Mouse (Mus musculus): Measurements from ENCODE around the gene Fam166b. TPM values are rescaled to one million over a fixed set of nuclear protein-coding genes. Genes with fewer than 3 reads are reported as not detected.

The Fam166b gene
- total and polyA plus RNA-seq, 2 experiments from 2014 or later: 0.96 to 1.3 TPM

DNA sequence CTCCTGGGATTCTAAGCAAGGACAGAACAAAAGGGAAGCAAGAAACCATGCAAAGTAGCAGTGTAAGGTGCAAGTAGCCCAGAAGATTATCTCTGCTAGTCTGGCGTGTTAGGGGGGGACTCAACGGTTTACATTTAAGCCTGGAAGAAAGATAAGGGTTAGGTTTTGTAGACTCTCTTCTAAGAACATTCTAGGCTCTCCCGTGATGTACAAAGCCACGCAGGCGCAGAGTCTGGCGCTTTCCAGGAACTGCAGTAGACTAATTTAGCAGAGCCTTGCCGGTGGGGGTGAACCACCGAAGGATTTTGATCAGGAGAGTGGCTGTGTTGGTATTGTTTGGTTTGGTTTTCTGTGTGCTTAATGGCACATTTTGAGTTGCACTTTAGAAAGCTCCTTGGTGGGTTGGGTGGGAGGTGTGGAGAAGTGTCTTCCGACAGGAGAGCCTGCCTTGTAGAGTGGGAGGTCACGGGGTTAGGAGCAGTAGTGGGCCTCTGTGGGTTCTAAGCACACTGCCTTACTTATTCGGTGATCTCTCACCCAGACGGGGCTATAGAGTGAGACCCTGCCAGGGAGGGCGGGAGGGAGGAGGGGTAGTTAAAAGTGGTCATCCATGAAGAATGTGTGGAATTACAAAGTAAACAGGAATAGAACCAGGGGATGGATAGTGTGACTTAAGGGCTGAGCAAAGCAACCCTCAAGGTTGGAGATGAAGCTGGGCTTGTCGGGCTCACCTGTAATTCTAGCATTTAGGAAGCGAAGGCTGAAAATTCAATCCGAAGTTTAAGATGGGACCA, 11.5 kb downstream of the Fam166b start:
- Histone ChIP-seq H3K27me3 (ENCODE audit: insufficient read depth, low read length) (no peaks in the 10 kb centered on the region), H3K4me2 (ENCODE audit: low read depth) (no peak overlapping the region), H3K27ac (ENCODE audit: low read depth, low read length) (no peak overlapping the region), H3K4me3 (ENCODE audit: low read depth, low read length) (no peak overlapping the region), H3K9me3 (ENCODE audit: low read length) (no peaks in the 10 kb centered on the region), H3K9ac (no peak overlapping the region), H3K4me1 (ENCODE audit: insufficient read depth) (no peaks in the 10 kb centered on the region), H3K36me3 (ENCODE audit: insufficient read depth) (peaks cover 53% of the 10 kb centered on the region)
- WGBS: 83% methylated on average over 16 of the region's 16 CpGs
- DNase-seq (no peak), ATAC-seq (no peak)
- TF ChIP-seq CTCF (IDR thresholded peaks at IDR 0.05; ENCODE audit: low read depth): no peak

DNA sequence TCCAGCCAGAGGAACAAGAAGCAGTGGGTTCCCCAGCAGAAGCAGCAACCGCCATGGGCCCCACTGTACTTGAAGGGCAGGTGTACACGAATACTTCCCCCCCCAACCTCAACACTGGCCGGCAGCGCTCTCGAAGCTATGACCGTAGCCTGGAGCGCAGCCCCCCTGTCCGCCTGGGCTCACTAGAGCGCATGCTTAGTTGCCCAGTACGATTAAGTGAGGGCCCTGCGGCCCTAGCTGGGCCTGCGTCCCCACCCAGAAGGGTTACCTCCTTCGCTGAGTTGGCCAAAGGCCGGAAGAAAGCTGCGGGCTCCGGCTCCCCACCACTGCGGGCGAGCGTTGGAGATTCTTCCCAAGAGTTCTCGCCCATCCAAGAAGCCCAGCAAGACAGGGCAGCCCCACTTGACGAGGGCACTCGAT, 12.9 kb downstream of the Fam166b start:
- peaks cover 43% of the 10 kb centered on the region for H3K36me3 ChIP-seq (ENCODE audit: insufficient read depth)
- 96% methylated on average over 22 of the region's 22 CpGs for WGBS
- no peak for DNase-seq
- no peak overlapping the region for H3K9ac ChIP-seq
- H3K9me3 ChIP-seq (ENCODE audit: low read length): no peaks in the 10 kb centered on the region
- H3K27me3 ChIP-seq (ENCODE audit: insufficient read depth, low read length): no peaks in the 10 kb centered on the region
- no peak overlapping the region for H3K4me3 ChIP-seq (ENCODE audit: low read depth, low read length)
- no peak for TF ChIP-seq CTCF (IDR thresholded peaks at IDR 0.05; ENCODE audit: low read depth)
- no peak overlapping the region for H3K4me2 ChIP-seq (ENCODE audit: low read depth)
- no peak overlapping the region for H3K27ac ChIP-seq (ENCODE audit: low read depth, low read length)
- no peak for ATAC-seq
- H3K4me1 ChIP-seq (ENCODE audit: insufficient read depth): no peaks in the 10 kb centered on the region

- WGBS: 91% methylated on average over 29 of the region's 29 CpGs
These were observed 13.5 kb downstream of the Fam166b start for GRCm38 (mm10) chr4:43415221-43416070.

DNA sequence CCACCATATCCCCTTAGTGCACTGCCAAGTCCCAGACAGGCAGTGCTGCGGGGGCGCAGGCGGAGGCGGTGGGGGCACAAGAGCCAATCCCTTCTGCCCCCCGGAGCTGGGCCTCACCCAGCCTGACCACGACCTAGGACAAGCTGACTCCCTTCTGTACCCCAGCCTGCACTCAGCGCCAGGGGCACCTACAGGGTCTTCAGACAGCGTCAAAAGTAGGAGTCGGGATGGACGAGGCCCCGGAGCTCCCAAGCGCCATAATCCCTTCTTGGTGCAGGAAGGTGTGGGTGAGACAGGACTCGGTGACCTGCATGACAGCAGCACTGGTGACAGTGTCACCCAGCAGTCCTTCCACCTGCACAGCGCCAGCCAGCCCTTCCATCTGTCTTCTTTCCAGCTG, 14.2 kb downstream of the Fam166b start:
- Histone ChIP-seq H3K36me3 (ENCODE audit: insufficient read depth) (peaks cover 43% of the 10 kb centered on the region), H3K9me3 (ENCODE audit: low read length) (no peaks in the 10 kb centered on the region), H3K27ac (ENCODE audit: low read depth, low read length) (no peak overlapping the region), H3K4me3 (ENCODE audit: low read depth, low read length) (no peak overlapping the region), H3K27me3 (ENCODE audit: insufficient read depth, low read length) (no peaks in the 10 kb centered on the region), H3K4me1 (ENCODE audit: insufficient read depth) (no peaks in the 10 kb centered on the region), H3K9ac (no peak overlapping the region), H3K4me2 (ENCODE audit: low read depth) (no peak overlapping the region)
- 89% methylated on average over 14 of the region's 14 CpGs for WGBS
- ATAC-seq (no peak), DNase-seq (no peak)
- no peak for TF ChIP-seq CTCF (IDR thresholded peaks at IDR 0.05; ENCODE audit: low read depth)

More at GRCm38 (mm10) chr4:43415221-43416070, 13.5 kb downstream of the Fam166b start:
- Histone ChIP-seq H3K36me3 (ENCODE audit: insufficient read depth) (peaks cover 43% of the 10 kb centered on the region), H3K9ac (no peak overlapping the region), H3K4me3 (ENCODE audit: low read depth, low read length) (no peak overlapping the region), H3K9me3 (ENCODE audit: low read length) (no peaks in the 10 kb centered on the region), H3K4me1 (ENCODE audit: insufficient read depth) (no peaks in the 10 kb centered on the region), H3K4me2 (ENCODE audit: low read depth) (no peak overlapping the region), H3K27me3 (ENCODE audit: insufficient read depth, low read length) (no peaks in the 10 kb centered on the region), H3K27ac (ENCODE audit: low read depth, low read length) (no peak overlapping the region)
- TF ChIP-seq CTCF (IDR thresholded peaks at IDR 0.05; ENCODE audit: low read depth): no peak
- no peak for ATAC-seq
- no peak for DNase-seq

GRCm38 (mm10) chr4:43407071-43407920, 21.6 kb downstream of the Fam166b start:
- peak overlapping the region; percentile 81 for H3K9ac ChIP-seq
- TF ChIP-seq CTCF (IDR thresholded peaks at IDR 0.05; ENCODE audit: low read depth): no peak
- peak overlapping the region; percentile 98 for H3K27ac ChIP-seq (ENCODE audit: low read depth, low read length)
- peaks cover under 1% of the 10 kb centered on the region; the same call in 1 of the 2 replicates for H3K36me3 ChIP-seq (ENCODE audit: insufficient read depth)
- no peaks in the 10 kb centered on the region for H3K9me3 ChIP-seq (ENCODE audit: low read length)
- 65% methylated on average over 12 of the region's 12 CpGs for WGBS
- H3K4me3 ChIP-seq (ENCODE audit: low read depth, low read length): peak overlapping the region; percentile 53
- H3K27me3 ChIP-seq (ENCODE audit: insufficient read depth, low read length): no peaks in the 10 kb centered on the region
- DNase-seq (peak; percentile 75), ATAC-seq (peak; percentile 78)
- H3K4me1 ChIP-seq (ENCODE audit: insufficient read depth): peaks cover 20% of the 10 kb centered on the region
- H3K4me2 ChIP-seq (ENCODE audit: low read depth): peak overlapping the region; percentile 76

DNA sequence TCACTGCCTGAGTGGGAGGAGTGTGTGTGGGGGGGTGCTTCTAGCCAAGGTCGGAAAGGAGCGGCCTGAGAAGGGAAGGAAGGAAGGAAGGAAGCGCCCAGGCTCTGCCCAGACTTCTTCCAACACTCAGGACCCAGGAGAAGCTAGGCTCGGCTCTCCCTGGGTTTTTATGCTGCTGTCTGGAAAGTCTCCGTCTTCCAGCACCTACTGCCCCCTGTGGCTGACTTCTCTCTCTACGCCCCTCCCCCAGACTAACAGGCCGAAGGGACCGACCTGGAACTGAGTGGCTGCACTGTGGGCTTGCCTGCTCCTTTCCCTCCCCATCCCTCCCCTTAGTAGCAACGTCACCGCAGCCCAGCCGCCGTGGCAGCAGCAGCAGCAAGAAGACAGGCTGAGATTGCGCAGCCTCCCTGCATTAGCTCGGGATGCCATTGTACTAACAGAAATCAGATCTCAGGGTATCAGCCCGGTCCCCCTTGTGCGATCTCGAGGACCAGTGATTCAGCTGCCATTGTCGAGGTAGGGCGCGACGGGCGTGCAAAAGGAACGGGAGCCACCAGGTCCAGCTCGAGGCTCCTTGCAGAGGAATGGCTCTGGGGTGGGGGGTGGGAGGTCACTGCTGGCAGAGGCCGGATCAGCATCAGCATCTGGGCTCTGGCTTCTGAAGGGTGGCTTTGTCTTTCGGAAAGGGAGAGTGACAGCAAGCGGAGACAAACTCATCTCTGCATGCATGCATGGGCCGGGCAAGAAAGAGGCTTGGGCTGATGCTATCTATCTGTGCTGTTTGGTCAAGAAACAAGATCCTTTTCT, 22.6 kb downstream of the Fam166b start:
- Histone ChIP-seq H3K27me3 (ENCODE audit: insufficient read depth, low read length) (no peaks in the 10 kb centered on the region), H3K9ac (peak overlapping the region; percentile 81), H3K36me3 (ENCODE audit: insufficient read depth) (peaks cover 6% of the 10 kb centered on the region; the same call in 1 of the 2 replicates), H3K9me3 (ENCODE audit: low read length) (no peaks in the 10 kb centered on the region), H3K27ac (ENCODE audit: low read depth, low read length) (peak overlapping the region; percentile 98), H3K4me2 (ENCODE audit: low read depth) (peak overlapping the region; percentile 76), H3K4me3 (ENCODE audit: low read depth, low read length) (peak overlapping the region; percentile 53), H3K4me1 (ENCODE audit: insufficient read depth) (peaks cover 20% of the 10 kb centered on the region)
- peak; percentile 91 for DNase-seq
- WGBS: 2% methylated on average over 26 of the region's 28 CpGs
- peak; percentile 95 for ATAC-seq
- peak; percentile 75 for TF ChIP-seq CTCF (IDR thresholded peaks at IDR 0.05; ENCODE audit: low read depth)
